Mouse (Mus musculus): ENCODE data around the gene Cd209a.

DNA sequence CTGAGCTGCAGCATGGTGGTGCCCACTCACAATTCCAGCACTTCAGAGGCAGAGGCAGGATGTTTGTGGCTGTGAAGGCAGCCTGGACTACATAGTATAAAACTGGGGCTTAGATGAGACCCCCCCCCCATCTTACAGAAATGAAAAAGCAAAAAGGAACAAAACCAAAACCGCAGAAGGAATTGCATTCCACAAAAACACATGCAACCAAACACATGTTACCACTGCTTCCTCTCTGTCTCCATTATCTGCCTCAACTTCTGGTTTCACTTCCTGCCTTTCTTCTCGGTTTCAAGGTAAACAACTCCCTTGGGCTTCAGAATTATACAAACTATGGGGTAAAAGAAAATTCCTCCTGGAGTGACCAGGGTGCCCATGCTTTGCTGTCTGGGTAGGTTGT lies 37.1 kb downstream of the Cd209a start:
- no peak for TF ChIP-seq CTCF (IDR thresholded peaks at IDR 0.05; ENCODE audit: control insufficient read depth, insufficient read depth, insufficient read length)
- no peak for TF ChIP-seq MYOD1 (IDR thresholded peaks at IDR 0.05; ENCODE audit: control insufficient read depth, insufficient read length, low read depth)
- TF ChIP-seq MYOG (IDR thresholded peaks at IDR 0.05; ENCODE audit: control insufficient read depth, extremely low read depth, insufficient read length) = no peak
- no peak for TF ChIP-seq MAX (IDR thresholded peaks at IDR 0.05)
- TF ChIP-seq USF1 (IDR thresholded peaks at IDR 0.05; ENCODE audit: low read depth) = no peak
